Mouse (Mus musculus): ENCODE measurements at regions not wholly inside any gene's neighbourhood (a gene's known extent, or its start where the extent isn't known, plus 50 kb on each side); places are given as distances from the start of the nearest gene placed in this dataset.

- DNase-seq: no peak
Observed at GRCm38 (mm10) chr13:57282816-57283215, 387.0 kb upstream of the Trpc7 start.

GRCm38 (mm10) chr13:57281941-57282710, 386.3 kb upstream of the Trpc7 start:
- DNase-seq: no peak

GRCm38 (mm10) chr13:57281504-57281903, 385.7 kb upstream of the Trpc7 start:
- DNase-seq: peak; percentile 57

- no peak for DNase-seq
Observed at GRCm38 (mm10) chr13:57278580-57278979, 382.8 kb upstream of the Trpc7 start.

- no peak for DNase-seq
Observed at GRCm38 (mm10) chr13:57277076-57277475, 381.3 kb upstream of the Trpc7 start.

- no peak for DNase-seq
Observed at GRCm38 (mm10) chr13:57275871-57276270, 380.1 kb upstream of the Trpc7 start.

GRCm38 (mm10) chr13:57273593-57273992, 377.8 kb upstream of the Trpc7 start:
- no peak for DNase-seq

GRCm38 (mm10) chr13:57269614-57270013, 373.8 kb upstream of the Trpc7 start:
- peak; percentile 45 for DNase-seq

GRCm38 (mm10) chr13:57259920-57260319, 364.1 kb upstream of the Trpc7 start:
- DNase-seq: peak; percentile 85

GRCm38 (mm10) chr13:57259474-57259873, 363.7 kb upstream of the Trpc7 start:
- DNase-seq: no peak

GRCm38 (mm10) chr13:57255920-57256319, 360.1 kb upstream of the Trpc7 start:
- DNase-seq: no peak

GRCm38 (mm10) chr13:57249851-57250250, 354.1 kb upstream of the Trpc7 start:
- DNase-seq: no peak

GRCm38 (mm10) chr13:57249401-57249800, 353.6 kb upstream of the Trpc7 start:
- no peak for DNase-seq

- DNase-seq: peak; percentile 17
Observed at GRCm38 (mm10) chr13:57246238-57246963, 350.6 kb upstream of the Trpc7 start.

GRCm38 (mm10) chr13:57236917-57237316, 341.1 kb upstream of the Trpc7 start:
- DNase-seq: no peak

GRCm38 (mm10) chr13:57236211-57236610, 340.4 kb upstream of the Trpc7 start:
- no peak for DNase-seq

GRCm38 (mm10) chr13:57232906-57233305, 337.1 kb upstream of the Trpc7 start:
- DNase-seq: no peak

GRCm38 (mm10) chr13:57231666-57232065, 335.9 kb upstream of the Trpc7 start:
- no peak for DNase-seq

GRCm38 (mm10) chr13:57230253-57230652, 334.5 kb upstream of the Trpc7 start:
- DNase-seq: no peak

GRCm38 (mm10) chr13:57221092-57221491, 325.3 kb upstream of the Trpc7 start:
- DNase-seq: no peak

- DNase-seq: no peak
Observed at GRCm38 (mm10) chr13:57216161-57216560, 320.4 kb upstream of the Trpc7 start.

- DNase-seq: no peak
Observed at GRCm38 (mm10) chr13:57212251-57212650, 316.5 kb upstream of the Trpc7 start.

GRCm38 (mm10) chr13:57191195-57191594, 295.4 kb upstream of the Trpc7 start:
- DNase-seq: no peak

- DNase-seq: no peak
Observed at GRCm38 (mm10) chr13:57189246-57189645, 293.5 kb upstream of the Trpc7 start.

Measured in heart, postnatal 4 days (tissue).